Mouse (Mus musculus): ENCODE measurements around the gene St6gal1. TPM values are rescaled to one million over a fixed set of nuclear protein-coding genes. Genes with fewer than 3 reads are reported as not detected.
"Not testable (repeated sequence)": the region's sequence is repeated elsewhere in the genome, so short reads cannot be mapped to it uniquely, and the experiment has no call there.

St6gal1 gene
- total RNA-seq (2015; ENCODE audit: low replicate concordance) (4.3 and 7.5 TPM in 2 replicates), total RNA-seq (2017; ENCODE audit: low replicate concordance) (3.2 and 3.9 TPM in 2 replicates)

GRCm38 (mm10) chr16:23224671-23225068, at the start of gene St6gal1:
St6gal1 (plus strand) TSS chr16:23224740.
- no peak for ATAC-seq (replicated peaks; ENCODE audit: low FRiP score, poor library complexity, severe bottlenecking)

GRCm38 (mm10) chr16:23174855-23175254, 49.7 kb upstream of the St6gal1 start:
- no peak for ATAC-seq (replicated peaks; ENCODE audit: low FRiP score, poor library complexity, severe bottlenecking)

DNA sequence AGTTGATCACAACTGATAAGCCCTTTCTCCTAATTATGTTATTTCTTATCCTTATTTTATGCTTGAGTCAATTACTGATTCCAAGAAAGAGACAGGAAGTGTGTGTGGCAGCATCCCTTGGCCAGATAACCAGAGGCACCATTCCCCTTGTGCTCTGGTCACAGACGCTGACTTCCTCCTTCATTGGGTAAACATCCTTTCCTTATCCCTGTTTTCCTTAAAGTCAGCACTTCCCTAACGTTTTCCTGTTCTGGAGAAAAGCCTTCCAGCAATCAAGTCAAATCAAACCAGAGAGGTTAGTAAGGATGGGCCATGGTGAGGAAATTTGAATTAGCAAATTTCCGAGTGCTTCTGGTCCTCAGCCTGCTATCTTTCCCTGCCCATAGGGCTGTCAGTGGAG, 48.6 kb upstream of the St6gal1 start:
- ATAC-seq (replicated peaks; ENCODE audit: low FRiP score, poor library complexity, severe bottlenecking) = no peak

DNA sequence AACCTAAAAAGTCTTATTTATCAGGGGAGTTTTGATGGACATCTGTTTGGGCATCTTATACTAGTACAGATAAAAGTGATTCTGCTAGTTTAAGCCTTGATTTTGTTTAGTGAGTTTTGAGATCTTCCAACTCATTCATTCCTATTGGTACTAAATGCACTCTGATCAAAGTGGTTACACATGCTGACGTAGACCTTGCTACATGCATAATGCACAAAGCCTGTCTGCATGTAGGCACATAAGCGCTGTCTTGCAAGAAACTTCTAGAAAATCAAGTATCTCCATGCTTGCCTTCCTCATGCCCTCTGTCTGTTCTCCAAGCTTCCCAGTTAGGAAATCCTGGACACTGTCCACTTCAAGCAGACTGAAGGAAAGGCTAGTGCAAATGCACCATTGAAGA, 46.7 kb upstream of the St6gal1 start:
- no peak for ATAC-seq (replicated peaks; ENCODE audit: low FRiP score, poor library complexity, severe bottlenecking)

DNA sequence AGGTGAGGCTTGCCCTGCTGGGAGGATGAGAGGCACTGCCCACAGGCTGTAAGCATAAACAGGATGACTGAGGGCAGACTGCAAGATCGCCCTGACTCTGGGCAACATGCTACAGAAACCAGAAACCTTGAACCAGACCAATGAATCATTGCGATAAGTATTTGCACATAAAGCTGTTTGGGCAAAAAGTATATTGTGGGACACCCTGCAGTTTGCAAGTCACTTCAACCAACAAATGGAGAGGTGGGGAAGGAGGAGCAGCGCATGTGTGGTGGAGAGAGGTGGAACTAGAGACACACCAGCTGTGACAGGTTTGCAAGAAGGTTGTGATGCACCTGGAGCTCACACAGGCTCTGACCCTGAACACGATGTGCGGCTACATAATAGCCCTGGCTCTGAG, 45.7 kb upstream of the St6gal1 start:
- no peak for ATAC-seq (replicated peaks; ENCODE audit: low FRiP score, poor library complexity, severe bottlenecking)

DNA sequence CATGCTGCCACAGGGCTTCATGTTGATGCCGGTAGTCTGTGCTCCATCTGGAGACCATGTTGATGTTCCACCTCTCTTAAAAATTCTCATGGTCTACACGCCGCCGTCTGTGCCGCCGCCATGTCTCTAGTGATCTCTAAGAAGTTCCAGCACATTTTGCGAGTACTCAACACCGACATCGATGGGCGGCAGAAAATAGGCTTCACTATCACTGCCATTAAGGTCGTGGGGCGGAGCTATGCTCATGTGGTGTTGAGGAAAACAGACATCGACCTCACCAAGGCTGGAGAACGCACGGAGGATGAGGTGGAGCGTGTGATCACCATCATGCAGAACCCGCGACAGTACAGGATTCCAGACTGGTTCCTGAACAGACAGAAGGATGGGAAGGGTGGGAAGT, 45.1 kb upstream of the St6gal1 start:
- ATAC-seq (replicated peaks; ENCODE audit: low FRiP score, poor library complexity, severe bottlenecking) = not testable (repeated sequence)

DNA sequence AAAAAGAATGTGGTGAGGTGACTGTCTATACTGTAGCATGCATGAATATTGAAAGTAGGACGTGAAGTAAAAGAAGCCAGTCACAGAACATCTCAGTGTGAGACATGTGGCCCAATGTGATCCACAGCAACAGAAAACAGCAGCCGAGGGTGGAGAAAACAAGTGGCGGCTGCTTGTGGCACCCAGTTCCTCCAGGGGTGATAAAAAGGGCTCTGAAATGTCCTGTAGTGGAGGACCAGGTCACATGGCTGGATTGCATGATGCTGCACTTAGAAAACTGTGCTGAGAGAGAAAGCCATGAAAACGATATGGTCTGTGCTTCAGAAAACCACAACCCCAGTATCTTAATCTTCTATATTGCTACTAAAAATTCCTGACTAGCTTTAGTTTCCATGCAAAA, 43.5 kb upstream of the St6gal1 start:
- no peak for ATAC-seq (replicated peaks; ENCODE audit: low FRiP score, poor library complexity, severe bottlenecking)

GRCm38 (mm10) chr16:23181487-23181886, 43.1 kb upstream of the St6gal1 start:
- no peak for ATAC-seq (replicated peaks; ENCODE audit: low FRiP score, poor library complexity, severe bottlenecking)

- no peak for ATAC-seq (replicated peaks; ENCODE audit: low FRiP score, poor library complexity, severe bottlenecking)
These were observed 42.5 kb upstream of the St6gal1 start for GRCm38 (mm10) chr16:23181942-23182597.

DNA sequence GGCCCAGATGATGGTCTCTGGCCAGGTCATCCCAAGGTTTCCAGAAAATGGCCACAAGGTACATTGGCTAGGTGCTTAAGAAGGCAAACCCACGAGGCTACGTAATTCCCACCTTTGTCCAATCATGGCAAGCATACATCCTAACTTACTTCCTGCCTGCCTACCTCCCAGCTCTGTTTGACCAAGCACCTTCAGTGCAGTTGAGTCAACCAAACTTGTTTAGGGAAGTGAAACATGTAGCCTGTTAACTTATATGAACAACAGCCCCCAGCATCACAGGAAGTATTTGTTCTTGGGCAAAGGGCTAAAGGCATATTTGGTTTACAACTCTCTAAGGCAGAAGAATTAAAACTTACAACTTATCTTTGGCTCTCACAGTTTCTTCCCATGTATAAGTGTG, 38.7 kb upstream of the St6gal1 start:
- no peak for ATAC-seq (replicated peaks; ENCODE audit: low FRiP score, poor library complexity, severe bottlenecking)

DNA sequence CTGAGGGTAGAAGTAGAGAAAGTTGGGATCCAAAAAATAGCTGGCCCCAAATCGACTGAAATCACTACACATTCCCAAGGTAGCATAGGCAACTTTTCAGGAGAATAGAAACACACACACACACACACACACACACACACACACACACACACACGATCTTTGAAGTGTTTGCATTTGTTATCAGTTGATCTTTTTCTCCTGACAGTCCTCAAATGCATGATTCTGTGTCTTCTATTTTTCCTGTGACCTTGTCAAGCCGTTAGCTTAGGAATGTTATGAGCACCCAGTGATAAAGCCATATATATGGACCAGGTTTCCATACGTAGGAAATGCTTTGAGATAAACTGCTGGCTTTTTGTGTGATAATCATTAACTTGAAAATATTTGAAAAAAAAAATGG, 38.1 kb upstream of the St6gal1 start:
- no peak for ATAC-seq (replicated peaks; ENCODE audit: low FRiP score, poor library complexity, severe bottlenecking)

- ATAC-seq (replicated peaks; ENCODE audit: low FRiP score, poor library complexity, severe bottlenecking) = no peak
These were observed 36.6 kb upstream of the St6gal1 start for GRCm38 (mm10) chr16:23187983-23188382.

- ATAC-seq (replicated peaks; ENCODE audit: low FRiP score, poor library complexity, severe bottlenecking) = no peak
These were observed 34.9 kb upstream of the St6gal1 start for GRCm38 (mm10) chr16:23189612-23190011.

DNA sequence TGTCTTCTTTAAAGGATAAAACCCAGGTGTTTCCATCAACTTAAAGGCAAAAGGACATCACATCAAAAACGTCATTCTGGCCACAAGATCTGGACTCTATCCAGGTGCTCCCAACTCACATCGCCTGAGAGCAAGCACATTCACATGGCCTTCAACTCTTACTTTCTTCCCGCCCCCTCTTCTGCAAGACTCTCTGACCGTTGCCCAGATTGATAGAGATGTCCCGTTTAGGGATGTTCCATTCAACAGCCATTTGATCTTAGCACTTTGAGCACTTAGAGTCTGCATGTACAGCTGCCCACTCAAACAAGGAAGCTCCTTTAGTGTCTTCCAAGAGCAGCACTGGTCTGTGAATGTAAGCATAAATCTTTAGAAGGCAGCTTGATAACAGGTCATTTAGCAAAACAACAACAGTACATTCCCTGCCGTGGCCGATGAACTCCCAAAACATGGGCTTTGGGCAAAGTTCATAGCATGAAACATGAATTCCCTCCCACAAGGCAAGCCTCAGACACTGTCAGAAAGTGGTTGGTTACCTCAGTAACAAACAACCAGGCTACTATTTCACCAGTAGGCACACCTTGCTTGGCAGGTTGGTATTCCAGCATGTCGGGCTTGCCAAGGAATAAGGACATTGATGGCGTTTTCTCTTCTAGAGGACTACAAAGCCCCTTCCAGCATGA, 32.8 kb upstream of the St6gal1 start:
- no peak for ATAC-seq (replicated peaks; ENCODE audit: low FRiP score, poor library complexity, severe bottlenecking)

GRCm38 (mm10) chr16:23195618-23196017, 28.9 kb upstream of the St6gal1 start:
- no peak for ATAC-seq (replicated peaks; ENCODE audit: low FRiP score, poor library complexity, severe bottlenecking)

DNA sequence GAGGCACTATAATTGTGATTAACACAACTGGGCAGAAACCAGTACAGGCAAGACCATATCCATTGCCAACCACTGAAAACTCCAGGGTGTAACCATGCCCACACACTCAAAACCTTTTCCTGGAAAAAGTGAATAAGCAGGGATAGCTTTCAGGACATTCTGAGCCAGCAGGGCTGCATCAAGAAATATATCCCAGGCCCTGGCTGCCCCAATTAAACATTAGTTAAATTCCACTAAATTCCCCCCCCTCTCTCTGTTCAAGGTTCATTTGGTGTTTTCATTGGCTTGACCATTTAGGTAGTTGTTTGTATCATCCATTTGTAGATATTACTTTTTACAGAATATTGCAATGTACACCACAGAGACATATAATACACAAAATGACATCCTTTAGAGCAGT, 28.2 kb upstream of the St6gal1 start:
- no peak for ATAC-seq (replicated peaks; ENCODE audit: low FRiP score, poor library complexity, severe bottlenecking)

DNA sequence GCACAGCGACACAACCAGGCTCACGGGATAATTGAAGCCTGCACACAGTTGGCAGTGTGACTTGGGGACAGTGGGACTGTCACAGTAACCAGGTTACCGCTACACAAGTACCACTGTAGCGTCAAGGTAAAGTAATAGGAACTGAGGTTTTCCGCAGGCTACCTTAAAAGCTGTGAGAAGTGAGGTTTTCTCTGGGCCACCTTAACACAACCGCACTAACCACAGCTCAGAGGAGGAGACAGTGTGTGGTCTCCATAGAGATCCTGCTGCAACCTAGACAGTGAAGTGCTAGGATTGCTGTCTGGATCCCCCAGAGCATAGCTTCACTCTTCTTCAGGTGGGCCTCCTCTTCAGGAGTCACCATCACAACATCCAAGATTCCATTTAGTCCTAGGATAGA, 27.7 kb upstream of the St6gal1 start:
- ATAC-seq (replicated peaks; ENCODE audit: low FRiP score, poor library complexity, severe bottlenecking) = no peak

GRCm38 (mm10) chr16:23201498-23201897, 23.0 kb upstream of the St6gal1 start:
- ATAC-seq (replicated peaks; ENCODE audit: low FRiP score, poor library complexity, severe bottlenecking) = no peak

DNA sequence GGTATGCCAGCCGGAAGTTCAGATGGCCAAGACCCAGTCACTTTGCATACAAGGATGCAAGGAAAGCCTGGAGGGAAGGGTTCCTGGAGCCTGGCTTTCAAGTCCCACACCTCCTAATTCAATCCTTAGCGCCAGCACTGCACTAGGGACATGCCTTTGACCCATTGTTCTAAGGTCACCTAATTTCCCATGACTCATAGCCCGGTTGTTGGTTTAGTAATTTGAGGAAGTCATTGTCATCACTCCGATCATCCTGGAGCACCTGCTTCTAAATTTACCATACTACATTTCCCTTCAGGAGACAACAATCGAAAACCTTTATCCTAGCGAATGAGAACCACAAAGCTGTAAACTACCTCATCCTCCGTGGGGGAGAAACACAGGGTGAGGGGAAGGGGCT, 10.2 kb upstream of the St6gal1 start:
- no peak for ATAC-seq (replicated peaks; ENCODE audit: low FRiP score, poor library complexity, severe bottlenecking)

GRCm38 (mm10) chr16:23215241-23215900, 9.2 kb upstream of the St6gal1 start:
- no peak for ATAC-seq (replicated peaks; ENCODE audit: low FRiP score, poor library complexity, severe bottlenecking)

DNA sequence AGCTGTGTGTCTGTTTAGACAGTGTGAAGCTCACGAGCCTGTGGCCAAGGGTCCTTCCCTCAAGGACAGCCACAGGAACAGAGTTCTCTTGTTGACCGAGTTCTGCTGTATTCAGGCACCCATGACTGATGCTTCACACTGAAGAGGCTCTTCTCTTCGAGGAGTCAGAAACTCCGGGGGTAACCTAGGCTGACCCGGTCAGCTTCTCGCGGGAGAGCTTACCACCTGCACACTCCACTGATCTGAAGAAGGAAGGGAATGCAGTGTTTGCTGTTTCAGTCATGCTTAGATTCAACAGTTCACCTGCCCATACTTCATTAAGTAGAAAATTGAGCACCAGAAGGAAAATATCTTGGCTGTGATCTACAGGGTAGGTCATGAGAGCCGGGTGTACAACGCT, 8.2 kb upstream of the St6gal1 start:
- no peak for ATAC-seq (replicated peaks; ENCODE audit: low FRiP score, poor library complexity, severe bottlenecking)

Data from erythroid progenitor cell, adult 5-6 weeks (primary cell).